Mouse (Mus musculus) kidney, adult 2 months (tissue): ENCODE data around the gene Snip1.
A peak's percentile ranks its signal among the peaks of the same experiment; 100 is the strongest.

ENCODE experiments used
- CTCF ChIP-seq: fragments of 200-500 bp; conservative IDR thresholded peaks from 2 replicates; pipeline ENCODE4 v1.5.1; 2011; ENCODE audit warnings: low read depth, mild to moderate bottlenecking, control low read depth, low read length, moderate library complexity, mixed read lengths; ENCODE audit not compliant: insufficient read depth, insufficient read length
- POLR2A ChIP-seq: fragments of 200-500 bp; IDR thresholded peaks from one replicate; pipeline ENCODE4 v1.6.1; 2011; ENCODE audit warnings: low read depth, low read length, control low read depth

GRCm38 (mm10) chr4:125059025-125059424, 7.4 kb upstream of the Snip1 start:
- TF ChIP-seq POLR2A = no peak
- peak; percentile 87 for TF ChIP-seq CTCF
